Mouse (Mus musculus) G1E-ER4 (cell line): ENCODE results near the gene Unc93b1. TPM values are rescaled to one million over a fixed set of nuclear protein-coding genes. Genes with fewer than 3 reads are reported as not detected.

Source experiments
- GATA1 ChIP-seq: IDR thresholded peaks from one replicate; pipeline ENCODE4 v1.8.0; 2012; ENCODE audit warnings: low read length, inconsistent platforms
- polyA plus RNA-seq: library from polyadenylated mRNA; stranded (reverse); fragments of >175 nt; gene quantifications from 2 replicates; pipeline ENCODE4 v1.2.3, GENCODE M21; 2012

Unc93b1 gene
- polyA plus RNA-seq, 1 experiment, result not detected

- TF ChIP-seq GATA1, result no peak
Observed at GRCm38 (mm10) chr19:3952099-3952498, 17.1 kb downstream of the Unc93b1 start.

- no peak for TF ChIP-seq GATA1
Observed at GRCm38 (mm10) chr19:3955033-3955432, 20.0 kb downstream of the Unc93b1 start.

GRCm38 (mm10) chr19:3955804-3956203 is 20.8 kb downstream of the Unc93b1 start:
- TF ChIP-seq GATA1, result no peak

- no peak for TF ChIP-seq GATA1
Observed at GRCm38 (mm10) chr19:3958470-3958869, 23.5 kb downstream of the Unc93b1 start, which contains the start of gene Aldh3b3. Aldh3b3 (plus strand) TSS chr19:3958645.

- TF ChIP-seq GATA1, result no peak
Observed at GRCm38 (mm10) chr19:3959030-3959429, 24.0 kb downstream of the Unc93b1 start.

GRCm38 (mm10) chr19:3960211-3960610 is 25.2 kb downstream of the Unc93b1 start:
- TF ChIP-seq GATA1, result no peak

GRCm38 (mm10) chr19:3962469-3962868 is 27.5 kb downstream of the Unc93b1 start:
- no peak for TF ChIP-seq GATA1

GRCm38 (mm10) chr19:3964030-3964429 is 29.0 kb downstream of the Unc93b1 start:
- TF ChIP-seq GATA1, result no peak

GRCm38 (mm10) chr19:3966330-3967075 is 31.5 kb downstream of the Unc93b1 start:
- no peak for TF ChIP-seq GATA1

GRCm38 (mm10) chr19:3967258-3967657 is 32.3 kb downstream of the Unc93b1 start:
- no peak for TF ChIP-seq GATA1

GRCm38 (mm10) chr19:3972229-3972628 is 37.2 kb downstream of the Unc93b1 start, which contains the start of gene Aldh3b2:
Aldh3b2 (plus strand) TSS chr19:3972328.
- no peak for TF ChIP-seq GATA1

- TF ChIP-seq GATA1, result no peak
Observed at GRCm38 (mm10) chr19:3975866-3976265, 40.9 kb downstream of the Unc93b1 start.

- no peak for TF ChIP-seq GATA1
Observed at GRCm38 (mm10) chr19:3980309-3980708, 45.3 kb downstream of the Unc93b1 start.

GRCm38 (mm10) chr19:3980917-3981316 is 45.9 kb downstream of the Unc93b1 start:
- no peak for TF ChIP-seq GATA1

GRCm38 (mm10) chr19:3983527-3984200 is 48.7 kb downstream of the Unc93b1 start:
- TF ChIP-seq GATA1, result no peak

GRCm38 (mm10) chr19:3985261-3985681 is 50.3 kb downstream of the Unc93b1 start:
- no peak for TF ChIP-seq GATA1

- no peak for TF ChIP-seq GATA1
Observed at GRCm38 (mm10) chr19:3986334-3986733, 51.3 kb downstream of the Unc93b1 start, which contains the start of gene Acy3. Acy3 (plus strand) TSS chr19:3986570.

- no peak for TF ChIP-seq GATA1
Observed at GRCm38 (mm10) chr19:3988066-3988465, 53.1 kb downstream of the Unc93b1 start.
